Mouse (Mus musculus): Measurements from ENCODE around the gene Tfap2c. TPM values are rescaled to one million over a fixed set of nuclear protein-coding genes. Genes with fewer than 3 reads are reported as not detected.

Gene Tfap2c
- total and polyA plus RNA-seq, 3 experiments, result 0.05 TPM; not detected in 2

DNA sequence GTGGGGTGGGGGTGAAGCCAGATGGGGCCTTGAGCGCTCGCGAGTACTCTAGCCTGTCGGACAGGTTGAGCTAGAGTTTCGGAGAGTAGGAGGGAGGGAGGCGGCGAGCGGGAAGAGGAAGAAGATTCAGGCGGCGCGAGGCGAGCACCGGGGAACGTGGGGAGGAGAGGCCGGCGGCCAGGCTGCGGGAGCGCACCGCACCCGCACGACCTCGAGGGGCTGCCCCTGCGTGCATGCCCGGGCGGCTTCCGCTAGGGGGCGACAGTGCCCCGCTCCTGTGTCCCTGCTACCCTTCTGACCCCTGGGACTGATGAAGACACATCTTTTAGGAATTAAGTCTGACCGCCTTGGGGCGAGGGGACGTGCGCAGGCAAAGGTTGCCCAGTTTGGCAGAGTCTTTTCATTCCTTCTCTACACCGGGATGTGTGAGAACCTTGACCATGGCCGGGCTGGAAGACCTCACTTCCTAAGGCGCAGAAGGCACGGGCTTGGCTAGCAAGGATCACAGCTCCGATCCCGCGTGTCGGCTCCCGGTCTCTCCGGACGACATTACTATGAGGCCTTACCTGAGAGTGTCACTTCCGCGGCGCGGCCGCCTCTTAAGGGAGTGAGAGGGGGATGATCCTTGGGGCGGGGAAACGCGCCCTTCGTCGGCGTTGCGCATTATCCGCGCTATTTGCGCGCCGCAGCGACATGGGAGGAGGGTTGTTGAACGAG lies 1.1 kb downstream of the Tfap2c start:
- Histone ChIP-seq H3K36me3 (replicated peaks) (no peaks in the 10 kb centered on the region), H3K4me3 (ENCODE audit: low read depth, low read length) (peak overlapping the region; percentile 13; the same call in 1 of the 2 replicates), H3K4me1 (ENCODE audit: insufficient read depth, low read depth, low read length) (no peaks in the 10 kb centered on the region), H3K9me3 (replicated peaks) (peaks cover 70% of the 10 kb centered on the region), H3K27me3 (ENCODE audit: insufficient read depth, low read length) (peaks cover 6% of the 10 kb centered on the region; the same call in 1 of the 2 replicates)
- TF ChIP-seq POLR2AphosphoS5 (IDR thresholded peaks at IDR 0.05; ENCODE audit: insufficient replicate concordance, low read depth, low read length) (no peak), CTCF (IDR thresholded peaks at IDR 0.05; ENCODE audit: low read depth, low read length) (no peak), TAL1 (conservative IDR thresholded peaks at IDR 0.05; ENCODE audit: low read depth, low read length) (no peak), GATA1 (IDR thresholded peaks at IDR 0.05; ENCODE audit: borderline replicate concordance, low read length) (no peak), GATA2 (IDR thresholded peaks at IDR 0.05; ENCODE audit: borderline replicate concordance, low read depth, low read length) (no peak)
- DNase-seq (ENCODE audit: low spot score), result no peak
- no peak for ATAC-seq (ENCODE audit: extremely low read depth, insufficient number of reproducible peaks, low FRiP score, poor library complexity, severe bottlenecking)

DNA sequence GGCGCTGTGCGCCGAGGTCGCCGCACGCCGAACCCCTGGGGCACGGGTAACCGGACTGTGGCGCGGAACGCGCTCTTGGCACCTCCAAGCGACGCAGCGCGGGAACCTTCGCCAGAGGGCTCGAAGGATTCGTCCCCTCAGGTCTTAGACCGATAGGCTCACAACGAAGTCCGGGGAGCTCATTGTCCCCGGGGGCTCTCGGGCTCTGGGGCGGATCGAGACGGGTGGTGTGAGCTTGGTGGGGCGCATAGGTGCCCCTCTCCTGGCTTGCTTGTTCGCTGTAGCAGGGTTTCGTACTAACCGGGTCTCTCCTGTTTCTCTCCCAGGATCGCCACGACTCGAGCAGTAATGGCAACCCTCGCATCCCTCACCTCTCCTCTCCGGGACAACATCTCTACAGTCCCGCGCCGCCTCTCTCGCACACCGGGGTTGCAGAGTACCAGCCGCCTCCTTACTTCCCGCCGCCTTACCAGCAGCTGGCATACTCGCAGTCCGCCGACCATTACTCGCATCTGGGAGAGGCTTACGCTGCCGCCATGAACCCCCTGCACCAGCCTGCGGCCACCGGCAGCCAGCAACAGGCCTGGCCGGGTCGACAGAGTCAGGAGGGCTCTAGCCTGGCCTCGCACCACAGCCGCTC lies 1.8 kb downstream of the Tfap2c start:
- Histone ChIP-seq H3K9me3 (replicated peaks) (peaks cover 73% of the 10 kb centered on the region), H3K4me3 (ENCODE audit: low read depth, low read length) (peak overlapping the region; percentile 30; the same call in 1 of the 2 replicates), H3K36me3 (replicated peaks) (no peaks in the 10 kb centered on the region), H3K27me3 (ENCODE audit: insufficient read depth, low read length) (peaks cover 6% of the 10 kb centered on the region; the same call in 1 of the 2 replicates), H3K4me1 (ENCODE audit: insufficient read depth, low read depth, low read length) (no peaks in the 10 kb centered on the region)
- DNase-seq (ENCODE audit: low spot score) (no peak), ATAC-seq (ENCODE audit: extremely low read depth, insufficient number of reproducible peaks, low FRiP score, poor library complexity, severe bottlenecking) (no peak)
- TF ChIP-seq POLR2AphosphoS5 (IDR thresholded peaks at IDR 0.05; ENCODE audit: insufficient replicate concordance, low read depth, low read length), result no peak
- TF ChIP-seq TAL1 (conservative IDR thresholded peaks at IDR 0.05; ENCODE audit: low read depth, low read length), result no peak
- TF ChIP-seq GATA2 (IDR thresholded peaks at IDR 0.05; ENCODE audit: borderline replicate concordance, low read depth, low read length), result no peak
- TF ChIP-seq CTCF (IDR thresholded peaks at IDR 0.05; ENCODE audit: low read depth, low read length), result no peak
- no peak for TF ChIP-seq GATA1 (IDR thresholded peaks at IDR 0.05; ENCODE audit: borderline replicate concordance, low read length)

DNA sequence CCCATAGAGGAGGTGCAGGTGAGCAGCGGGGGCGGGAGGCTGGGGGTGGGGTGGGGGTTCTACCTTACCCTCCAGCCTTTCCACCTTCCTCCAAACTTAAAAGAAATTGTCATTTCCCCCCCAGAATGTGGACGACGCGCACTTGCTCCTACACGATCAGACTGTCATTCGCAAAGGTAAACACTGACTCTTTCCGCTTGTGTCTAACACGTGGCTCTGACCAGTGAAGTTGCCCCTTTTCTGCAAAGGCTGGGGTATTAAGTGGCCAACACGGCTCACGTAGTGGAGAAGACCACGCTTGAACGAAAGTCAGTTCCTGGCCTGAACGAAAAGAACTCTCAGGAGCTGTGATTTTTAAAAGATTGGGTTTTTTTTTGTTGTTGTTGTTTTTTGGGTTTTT lies 2.5 kb downstream of the Tfap2c start:
- ATAC-seq (ENCODE audit: extremely low read depth, insufficient number of reproducible peaks, low FRiP score, poor library complexity, severe bottlenecking), result no peak

DNA sequence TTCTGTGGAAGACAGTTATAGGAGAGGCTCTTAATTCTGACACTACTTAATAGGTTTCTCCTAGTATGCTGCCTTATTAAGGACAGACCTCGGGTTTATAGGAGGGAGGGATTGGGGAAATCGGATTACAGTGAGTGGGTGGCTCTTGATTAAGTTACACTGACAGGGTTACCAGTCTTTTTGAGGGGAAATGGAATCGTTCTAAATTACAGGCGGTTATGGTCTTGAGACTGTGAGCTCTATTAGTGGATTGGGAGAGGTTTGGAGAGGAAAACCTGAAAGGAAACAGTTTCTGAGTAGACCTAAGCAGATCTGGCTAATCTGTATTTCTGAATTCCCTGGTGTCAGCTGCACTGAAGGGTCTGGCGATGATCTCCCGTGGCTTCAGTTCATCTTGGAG lies 3.3 kb downstream of the Tfap2c start:
- no peak overlapping the region for H3K4me3 ChIP-seq (ENCODE audit: low read depth, low read length)
- TF ChIP-seq TAL1 (conservative IDR thresholded peaks at IDR 0.05; ENCODE audit: low read depth, low read length) (no peak), CTCF (IDR thresholded peaks at IDR 0.05; ENCODE audit: low read depth, low read length) (no peak), GATA2 (IDR thresholded peaks at IDR 0.05; ENCODE audit: borderline replicate concordance, low read depth, low read length) (no peak), GATA1 (IDR thresholded peaks at IDR 0.05; ENCODE audit: borderline replicate concordance, low read length) (no peak), POLR2AphosphoS5 (IDR thresholded peaks at IDR 0.05; ENCODE audit: insufficient replicate concordance, low read depth, low read length) (no peak)
- no peaks in the 10 kb centered on the region for H3K4me1 ChIP-seq (ENCODE audit: insufficient read depth, low read depth, low read length)
- no peak for DNase-seq (ENCODE audit: low spot score)
- peaks cover 6% of the 10 kb centered on the region; the same call in 1 of the 2 replicates for H3K27me3 ChIP-seq (ENCODE audit: insufficient read depth, low read length)
- no peak for ATAC-seq (ENCODE audit: extremely low read depth, insufficient number of reproducible peaks, low FRiP score, poor library complexity, severe bottlenecking)
- no peaks in the 10 kb centered on the region for H3K36me3 ChIP-seq (replicated peaks)
- peaks cover 64% of the 10 kb centered on the region for H3K9me3 ChIP-seq (replicated peaks)

More for the DNA sequence above, 2.5 kb downstream of the Tfap2c start:
- TF ChIP-seq GATA2 (IDR thresholded peaks at IDR 0.05; ENCODE audit: borderline replicate concordance, low read depth, low read length), result no peak
- no peak for TF ChIP-seq TAL1 (conservative IDR thresholded peaks at IDR 0.05; ENCODE audit: low read depth, low read length)
- no peak for TF ChIP-seq CTCF (IDR thresholded peaks at IDR 0.05; ENCODE audit: low read depth, low read length)
- TF ChIP-seq GATA1 (IDR thresholded peaks at IDR 0.05; ENCODE audit: borderline replicate concordance, low read length), result no peak
- no peak for TF ChIP-seq POLR2AphosphoS5 (IDR thresholded peaks at IDR 0.05; ENCODE audit: insufficient replicate concordance, low read depth, low read length)
- no peak for DNase-seq (ENCODE audit: low spot score)
- Histone ChIP-seq H3K4me3 (ENCODE audit: low read depth, low read length) (0 out of 2 replicates have a peak overlapping the region, but pooled peaks have one; percentile 30), H3K9me3 (replicated peaks) (peaks cover 72% of the 10 kb centered on the region), H3K27me3 (ENCODE audit: insufficient read depth, low read length) (peaks cover 6% of the 10 kb centered on the region; the same call in 1 of the 2 replicates), H3K4me1 (ENCODE audit: insufficient read depth, low read depth, low read length) (no peaks in the 10 kb centered on the region), H3K36me3 (replicated peaks) (no peaks in the 10 kb centered on the region)

DNA sequence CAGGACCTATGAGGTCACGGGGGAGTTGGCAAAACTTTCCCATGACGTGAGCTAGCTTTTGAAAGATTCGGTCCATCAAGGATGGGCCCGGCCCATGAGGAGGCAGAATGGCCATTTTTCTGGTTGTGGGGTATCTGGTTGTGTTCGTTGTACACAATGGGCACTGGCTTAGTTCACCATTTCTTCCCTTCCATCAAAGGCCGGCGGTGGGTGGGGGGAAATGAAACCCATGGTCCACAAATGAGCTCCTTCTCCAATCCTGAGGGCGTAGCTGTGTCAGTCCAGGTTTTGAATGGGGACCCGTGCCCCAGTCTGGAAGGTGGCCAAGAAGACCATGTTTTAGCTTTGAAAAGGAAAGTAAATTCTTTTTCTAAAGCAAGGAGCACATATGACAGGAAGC lies 4.8 kb downstream of the Tfap2c start:
- DNase-seq (ENCODE audit: low spot score) (no peak), ATAC-seq (ENCODE audit: extremely low read depth, insufficient number of reproducible peaks, low FRiP score, poor library complexity, severe bottlenecking) (no peak)
- no peak overlapping the region for H3K4me3 ChIP-seq (ENCODE audit: low read depth, low read length)
- no peaks in the 10 kb centered on the region for H3K36me3 ChIP-seq (replicated peaks)
- H3K4me1 ChIP-seq (ENCODE audit: insufficient read depth, low read depth, low read length), result no peaks in the 10 kb centered on the region
- TF ChIP-seq POLR2AphosphoS5 (IDR thresholded peaks at IDR 0.05; ENCODE audit: insufficient replicate concordance, low read depth, low read length), result no peak
- TF ChIP-seq CTCF (IDR thresholded peaks at IDR 0.05; ENCODE audit: low read depth, low read length), result no peak
- no peak for TF ChIP-seq GATA1 (IDR thresholded peaks at IDR 0.05; ENCODE audit: borderline replicate concordance, low read length)
- TF ChIP-seq TAL1 (conservative IDR thresholded peaks at IDR 0.05; ENCODE audit: low read depth, low read length), result no peak
- TF ChIP-seq GATA2 (IDR thresholded peaks at IDR 0.05; ENCODE audit: borderline replicate concordance, low read depth, low read length), result no peak
- peaks cover 57% of the 10 kb centered on the region for H3K9me3 ChIP-seq (replicated peaks)
- peaks cover 6% of the 10 kb centered on the region; the same call in 1 of the 2 replicates for H3K27me3 ChIP-seq (ENCODE audit: insufficient read depth, low read length)
